Mouse (Mus musculus): ENCODE results near the gene Rbpjl. TPM values are rescaled to one million over a fixed set of nuclear protein-coding genes. Genes with fewer than 3 reads are reported as not detected.

Gene Rbpjl
- polyA plus RNA-seq, 1 experiment from 2014 or later: not detected

Small RNAs within 50 kb of the gene (microRNA-seq; reads per million reads assigned to microRNA genes)
- gene Mir7678: not detected

Other genes with a start within 250 kb of the Rbpjl start
- 0.27 and 0.77 TPM in 2 replicates for gene Kcns1, start 232.0 kb upstream of the Rbpjl start, polyA plus RNA-seq (2014; fragmentation: Nextera tagmentation; extraction: Ambion mirVana)
- not detected in 2 replicates for gene Wfdc5, start 220.4 kb upstream of the Rbpjl start, polyA plus RNA-seq (2014; fragmentation: Nextera tagmentation; extraction: Ambion mirVana)
- gene Wfdc12, start 212.5 kb upstream of the Rbpjl start, polyA plus RNA-seq (2014; fragmentation: Nextera tagmentation; extraction: Ambion mirVana): not detected in 2 replicates
- not detected in 2 replicates for gene Wfdc15a, start 203.0 kb upstream of the Rbpjl start, polyA plus RNA-seq (2014; fragmentation: Nextera tagmentation; extraction: Ambion mirVana)
- gene Wfdc15b, start 181.5 kb upstream of the Rbpjl start, polyA plus RNA-seq (2014; fragmentation: Nextera tagmentation; extraction: Ambion mirVana): not detected in 2 replicates
- not detected in 2 replicates for gene Svs2, start 164.7 kb upstream of the Rbpjl start, polyA plus RNA-seq (2014; fragmentation: Nextera tagmentation; extraction: Ambion mirVana)
- not detected in 2 replicates for gene Svs3b, start 146.5 kb upstream of the Rbpjl start, polyA plus RNA-seq (2014; fragmentation: Nextera tagmentation; extraction: Ambion mirVana)
- gene Svs4, start 124.7 kb upstream of the Rbpjl start, polyA plus RNA-seq (2014; fragmentation: Nextera tagmentation; extraction: Ambion mirVana): not detected in 2 replicates
- gene Svs3a, start 113.9 kb upstream of the Rbpjl start, polyA plus RNA-seq (2014; fragmentation: Nextera tagmentation; extraction: Ambion mirVana): not detected in 2 replicates
- not detected in 2 replicates for gene Svs6, start 86.4 kb upstream of the Rbpjl start, polyA plus RNA-seq (2014; fragmentation: Nextera tagmentation; extraction: Ambion mirVana)
- not detected in 2 replicates for gene Svs5, start 70.4 kb upstream of the Rbpjl start, polyA plus RNA-seq (2014; fragmentation: Nextera tagmentation; extraction: Ambion mirVana)
- gene Slpi, start 14.0 kb upstream of the Rbpjl start, polyA plus RNA-seq (2014; fragmentation: Nextera tagmentation; extraction: Ambion mirVana): not detected in 2 replicates
- 0.08 and 0.10 TPM in 2 replicates for gene Matn4, start 2.0 kb downstream of the Rbpjl start, polyA plus RNA-seq (2014; fragmentation: Nextera tagmentation; extraction: Ambion mirVana)
- 3.9 and 4.2 TPM in 2 replicates for gene Sdc4, start 40.7 kb downstream of the Rbpjl start, polyA plus RNA-seq (2014; fragmentation: Nextera tagmentation; extraction: Ambion mirVana)
- gene Sys1, start 53.8 kb downstream of the Rbpjl start, polyA plus RNA-seq (2014; fragmentation: Nextera tagmentation; extraction: Ambion mirVana): 76.3 and 86.6 TPM in 2 replicates
- gene Gm20458, start 57.8 kb downstream of the Rbpjl start, polyA plus RNA-seq (2014; fragmentation: Nextera tagmentation; extraction: Ambion mirVana): 6.2 and 8.9 TPM in 2 replicates
- not detected in 2 replicates for gene Trp53tg5, start 70.6 kb downstream of the Rbpjl start, polyA plus RNA-seq (2014; fragmentation: Nextera tagmentation; extraction: Ambion mirVana)
- gene Dbndd2, start 83.0 kb downstream of the Rbpjl start, polyA plus RNA-seq (2014; fragmentation: Nextera tagmentation; extraction: Ambion mirVana): 3.5 and 4.9 TPM in 2 replicates
- 66.8 and 72.2 TPM in 2 replicates for gene Pigt, start 94.4 kb downstream of the Rbpjl start, polyA plus RNA-seq (2014; fragmentation: Nextera tagmentation; extraction: Ambion mirVana)
- 5.2 and 5.8 TPM in 2 replicates for gene Wfdc2, start 159.3 kb downstream of the Rbpjl start, polyA plus RNA-seq (2014; fragmentation: Nextera tagmentation; extraction: Ambion mirVana)
- not detected in 2 replicates for gene Spint3, start 170.3 kb downstream of the Rbpjl start, polyA plus RNA-seq (2014; fragmentation: Nextera tagmentation; extraction: Ambion mirVana)
- gene Wfdc6a, start 182.3 kb downstream of the Rbpjl start, polyA plus RNA-seq (2014; fragmentation: Nextera tagmentation; extraction: Ambion mirVana): not detected in 2 replicates
- gene Eppin, start 190.5 kb downstream of the Rbpjl start, polyA plus RNA-seq (2014; fragmentation: Nextera tagmentation; extraction: Ambion mirVana): not detected in 2 replicates
- gene Wfdc6b, start 210.4 kb downstream of the Rbpjl start, polyA plus RNA-seq (2014; fragmentation: Nextera tagmentation; extraction: Ambion mirVana): not detected in 2 replicates
- gene Wfdc8, start 210.5 kb downstream of the Rbpjl start, polyA plus RNA-seq (2014; fragmentation: Nextera tagmentation; extraction: Ambion mirVana): not detected in 2 replicates
- not detected in 2 replicates for gene Wfdc16, start 235.7 kb downstream of the Rbpjl start, polyA plus RNA-seq (2014; fragmentation: Nextera tagmentation; extraction: Ambion mirVana)